Mouse (Mus musculus) spleen, adult 2 months (tissue): ENCODE results near the gene Neu3. TPM values are rescaled to one million over a fixed set of nuclear protein-coding genes. Genes with fewer than 3 reads are reported as not detected.

Experiments
- DNase-seq, 2 experiments: peaks; one replicate each; pipeline versions ENCODE4 v3.0.0 to v3.0.0-alpha.2; 2012 to 2021; ENCODE audit warnings: low spot score in 2 of 2, low read depth in 1 of 2
- H3K27ac ChIP-seq: fragments of 200-500 bp; 2 replicates; pipeline ENCODE4 v1.5.1; 2012; ENCODE audit warnings: low read length, inconsistent platforms; ENCODE audit not compliant: insufficient read depth
- H3K27me3 ChIP-seq: fragments of 200-500 bp; 2 replicates; pipeline ENCODE4 v1.6.1; 2012; ENCODE audit warnings: mild to moderate bottlenecking, moderate library complexity, low read length, inconsistent platforms; ENCODE audit not compliant: control insufficient read depth, insufficient read depth
- H3K36me3 ChIP-seq: fragments of 200-500 bp; 2 replicates; pipeline ENCODE4 v1.6.1; 2012; ENCODE audit warnings: mild to moderate bottlenecking, low read length, inconsistent platforms; ENCODE audit not compliant: control insufficient read depth, insufficient read depth
- H3K4me1 ChIP-seq: fragments of 200-500 bp; 2 replicates; pipeline ENCODE4 v1.6.1; 2011; ENCODE audit warnings: inconsistent platforms; ENCODE audit not compliant: control insufficient read depth, insufficient read depth, insufficient read length
- H3K4me3 ChIP-seq: fragments of 200-500 bp; 2 replicates; pipeline ENCODE4 v1.5.1; 2011; ENCODE audit warnings: mild to moderate bottlenecking, inconsistent platforms; ENCODE audit not compliant: insufficient read depth, insufficient read length; ENCODE audit errors: extremely low read depth
- CTCF ChIP-seq: fragments of 200-500 bp; IDR thresholded peaks from 2 replicates; pipeline ENCODE4 v1.5.1; 2011; ENCODE audit warnings: mild to moderate bottlenecking, inconsistent platforms; ENCODE audit not compliant: insufficient read depth, insufficient read length, insufficient replicate concordance; ENCODE audit errors: extremely low read depth
- POLR2A ChIP-seq: fragments of 200-500 bp; IDR thresholded peaks from 2 replicates; pipeline ENCODE4 v1.6.1; 2011; ENCODE audit warnings: low read depth, low read length, inconsistent platforms
- WGBS: fragments of 180-500 bp; shearing (Covaris S2); methylation state at CpG from one replicate; pipeline ENCODE4 v1.1.7; 2018; 5-methylcytosine and 5-hydroxymethylcytosine counted together
- polyA plus RNA-seq: library from polyadenylated mRNA; depleted of rRNA; stranded (reverse); fragments of >200 nt; gene quantifications from 2 replicates; pipeline ENCODE4 v1.2.3, GENCODE M21; 2012

The Neu3 gene
- polyA plus RNA-seq, 1 experiment, result 2.4 TPM

DNA sequence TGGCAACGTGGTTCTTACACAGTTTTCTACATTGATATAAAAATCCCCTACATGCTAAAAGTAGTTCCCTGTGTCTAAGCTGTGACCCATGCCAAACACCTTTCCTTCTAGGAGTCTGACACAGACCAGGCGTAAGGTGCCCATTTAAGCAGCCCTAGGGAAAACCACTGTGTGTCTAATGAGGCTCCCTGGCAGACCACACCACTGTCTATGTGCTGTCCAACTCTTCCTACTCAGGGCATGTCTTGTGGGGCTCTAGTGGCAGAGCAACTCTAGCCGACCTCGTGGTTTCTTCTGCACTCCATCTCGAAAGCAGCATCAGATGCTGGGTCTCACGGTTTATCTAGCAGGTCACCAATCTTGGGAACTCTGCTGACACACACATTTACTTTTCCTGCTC, 23.4 kb upstream of the Neu3 start:
- TF ChIP-seq POLR2A (no peak), CTCF (no peak)
- no peak overlapping the region for H3K4me3 ChIP-seq
- WGBS, result 63% methylated on average over 6 of the region's 6 CpGs
- no peaks in the 10 kb centered on the region for H3K27me3 ChIP-seq
- DNase-seq, result no peak
- H3K36me3 ChIP-seq, result peaks cover 13% of the 10 kb centered on the region
- no peak overlapping the region for H3K27ac ChIP-seq
- peaks cover 3% of the 10 kb centered on the region; the same call in 1 of the 2 replicates for H3K4me1 ChIP-seq

DNA sequence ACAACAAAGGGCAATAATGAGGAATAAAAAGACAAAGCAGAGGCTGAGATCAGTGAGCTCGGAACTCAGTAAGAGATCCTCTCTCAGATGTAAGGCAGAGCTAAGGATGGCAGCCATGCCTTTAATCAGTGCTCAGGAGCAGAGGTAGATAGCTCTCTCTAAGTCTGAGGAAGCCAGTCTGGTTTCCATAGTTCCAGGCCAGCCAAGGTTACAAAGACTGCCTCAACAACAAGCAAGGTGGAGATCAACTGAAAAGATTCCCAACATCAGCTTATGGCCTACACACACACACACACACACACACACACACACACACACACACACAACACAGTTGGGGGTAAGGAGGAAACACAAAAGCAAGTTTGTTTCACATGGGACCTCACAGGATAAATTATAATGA, 22.9 kb upstream of the Neu3 start:
- Histone ChIP-seq H3K27ac (no peak overlapping the region), H3K36me3 (peaks cover 17% of the 10 kb centered on the region), H3K4me1 (peaks cover 3% of the 10 kb centered on the region; the same call in 1 of the 2 replicates), H3K27me3 (no peaks in the 10 kb centered on the region), H3K4me3 (no peak overlapping the region)
- no peak for TF ChIP-seq CTCF
- no peak for TF ChIP-seq POLR2A
- no peak for DNase-seq
- 79% methylated on average over 1 of the region's 1 CpGs for WGBS

DNA sequence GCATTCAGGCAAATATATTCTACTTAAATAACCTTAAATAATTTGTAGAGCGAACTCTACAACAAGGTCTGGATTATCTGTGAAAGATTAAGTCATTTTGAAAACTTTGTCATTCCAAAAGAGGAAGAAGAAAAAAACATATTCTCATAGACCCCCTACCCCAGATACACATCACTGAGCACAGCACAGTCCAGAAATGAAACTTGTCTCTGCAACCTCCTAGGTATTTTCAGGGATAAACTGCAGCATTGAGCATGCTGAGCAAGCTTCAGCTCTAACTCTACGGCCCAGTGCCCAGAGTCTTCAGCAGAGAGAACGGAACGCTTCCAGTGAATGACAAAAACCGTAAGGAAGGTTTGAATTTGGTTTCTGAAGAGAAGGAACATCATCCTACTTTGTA, 22.3 kb upstream of the Neu3 start:
- Histone ChIP-seq H3K4me3 (no peak overlapping the region), H3K27me3 (no peaks in the 10 kb centered on the region), H3K36me3 (peaks cover 19% of the 10 kb centered on the region), H3K27ac (no peak overlapping the region), H3K4me1 (peaks cover 3% of the 10 kb centered on the region; the same call in 1 of the 2 replicates)
- no peak for DNase-seq
- WGBS, result 88% methylated on average over 5 of the region's 5 CpGs
- TF ChIP-seq POLR2A (no peak), CTCF (no peak)

DNA sequence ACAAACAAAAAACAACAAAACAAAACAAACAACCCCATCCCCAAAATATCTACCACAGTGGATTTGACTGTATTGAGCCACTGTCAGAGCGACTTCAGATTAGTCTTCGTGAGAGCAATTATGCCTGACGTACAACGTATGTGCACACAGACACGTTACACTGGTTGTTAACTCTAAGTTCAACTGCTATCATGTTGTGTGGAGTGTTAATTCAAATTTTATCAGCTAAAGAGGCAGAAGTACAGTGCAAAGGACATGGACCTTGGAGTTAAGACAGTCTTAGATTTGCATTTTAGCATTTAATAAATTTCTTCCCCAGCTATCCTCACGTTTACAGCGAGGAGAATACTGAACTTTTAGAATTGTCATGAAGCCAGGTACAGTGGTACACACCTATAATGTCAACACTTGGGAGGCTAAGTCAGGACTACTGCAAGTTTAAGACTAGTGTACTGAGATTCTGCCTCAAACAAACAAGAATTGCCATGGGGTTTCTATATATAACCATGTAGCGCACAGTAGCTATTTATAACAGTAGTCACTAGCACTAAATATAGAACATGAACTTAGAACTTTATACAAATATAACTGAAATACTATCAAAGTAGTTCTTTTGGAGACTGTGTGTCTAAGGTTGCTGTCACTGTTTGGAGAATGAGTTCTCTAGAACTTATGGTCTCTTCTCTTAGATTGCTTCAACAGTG, 17.5 kb upstream of the Neu3 start:
- 92% methylated on average over 8 of the region's 8 CpGs for WGBS
- no peaks in the 10 kb centered on the region for H3K27me3 ChIP-seq
- no peak overlapping the region for H3K4me3 ChIP-seq
- no peak overlapping the region for H3K27ac ChIP-seq
- TF ChIP-seq CTCF (no peak), POLR2A (no peak)
- no peak for DNase-seq
- H3K4me1 ChIP-seq, result no peaks in the 10 kb centered on the region
- peaks cover 34% of the 10 kb centered on the region for H3K36me3 ChIP-seq

DNA sequence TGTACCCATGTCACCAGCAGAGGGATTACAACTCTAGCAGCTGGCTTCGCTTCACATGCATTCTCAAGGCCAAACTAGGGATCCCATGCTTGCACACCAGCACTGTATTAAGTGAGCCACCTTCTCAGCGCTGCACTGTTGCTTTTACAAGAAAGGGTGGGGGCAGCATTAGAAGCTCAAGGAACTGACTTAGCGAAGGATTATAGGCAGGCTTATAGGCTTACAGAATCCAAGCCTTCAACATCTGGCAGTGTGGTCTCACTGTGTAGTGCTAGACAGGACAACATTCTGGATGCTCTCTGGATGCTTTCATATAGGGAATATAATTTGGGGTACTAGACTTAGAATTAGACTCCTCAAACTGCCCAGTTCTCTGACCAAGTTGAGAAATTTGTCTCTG, 10.0 kb upstream of the Neu3 start:
- H3K4me3 ChIP-seq, result no peak overlapping the region
- 94% methylated on average over 3 of the region's 3 CpGs for WGBS

DNA sequence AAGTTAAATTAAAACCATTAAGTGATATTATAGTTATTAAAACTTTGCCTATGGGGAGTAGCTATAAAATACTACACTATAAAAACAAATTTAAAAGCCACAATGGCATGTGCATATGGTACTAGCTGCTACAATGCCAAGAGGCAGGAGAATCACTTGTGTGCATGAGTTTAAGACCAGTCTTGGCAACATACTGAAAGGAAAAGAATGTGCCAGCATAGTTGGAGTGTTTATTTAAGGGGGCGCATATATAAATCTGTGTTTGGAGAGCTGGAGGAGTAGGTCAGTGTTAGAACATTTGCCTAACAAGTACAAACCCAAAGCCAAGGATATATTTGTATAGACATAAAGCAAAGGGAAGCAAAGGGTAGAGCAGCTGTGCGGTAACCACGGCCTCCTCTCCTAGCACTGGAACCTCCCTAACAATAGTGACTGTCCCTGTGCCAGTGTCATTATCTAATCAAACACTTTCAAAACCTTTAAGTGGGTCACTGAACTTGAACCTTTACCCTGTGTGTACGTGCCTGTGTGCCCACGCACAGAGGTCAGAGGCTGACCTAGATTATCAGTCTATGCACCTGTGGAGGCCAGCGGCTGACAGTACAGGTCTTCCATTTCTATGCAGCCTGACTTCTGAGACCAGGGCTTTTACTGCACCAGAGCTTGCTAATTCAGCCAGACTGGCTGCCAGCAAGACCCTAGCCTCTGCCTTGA, 9.3 kb upstream of the Neu3 start:
- 87% methylated on average over 6 of the region's 6 CpGs for WGBS
- no peak for TF ChIP-seq POLR2A
- TF ChIP-seq CTCF, result no peak
- Histone ChIP-seq H3K36me3 (peaks cover 20% of the 10 kb centered on the region), H3K4me1 (no peaks in the 10 kb centered on the region), H3K27me3 (no peaks in the 10 kb centered on the region), H3K4me3 (no peak overlapping the region), H3K27ac (no peak overlapping the region)
- DNase-seq, result no peak

More for the DNA sequence above, 10.0 kb upstream of the Neu3 start:
- H3K36me3 ChIP-seq, result peaks cover 25% of the 10 kb centered on the region
- H3K27ac ChIP-seq, result no peak overlapping the region
- H3K4me1 ChIP-seq, result no peaks in the 10 kb centered on the region
- TF ChIP-seq CTCF, result no peak
- TF ChIP-seq POLR2A, result no peak
- no peaks in the 10 kb centered on the region for H3K27me3 ChIP-seq
- DNase-seq, result no peak

DNA sequence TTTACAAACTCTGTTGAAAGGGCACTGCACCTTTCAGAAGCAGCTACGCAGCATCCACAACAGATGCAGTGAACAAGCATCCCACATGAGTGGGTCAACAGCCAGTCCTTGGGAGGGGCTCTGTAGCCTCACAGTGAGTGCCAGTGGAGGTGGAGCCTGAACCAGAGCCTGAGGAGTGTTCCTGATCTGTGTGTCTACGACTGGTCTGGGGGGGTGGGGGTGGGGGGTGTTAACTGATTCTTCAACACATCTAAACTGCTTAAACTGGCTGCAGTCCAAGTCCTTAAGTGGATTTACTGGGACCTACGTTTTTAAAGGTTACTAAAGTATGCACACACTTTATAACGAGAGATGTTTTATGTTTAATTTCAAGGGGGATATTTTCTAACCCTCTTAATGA, 8.6 kb upstream of the Neu3 start:
- Histone ChIP-seq H3K27me3 (no peaks in the 10 kb centered on the region), H3K4me1 (no peaks in the 10 kb centered on the region), H3K4me3 (no peak overlapping the region), H3K27ac (no peak overlapping the region), H3K36me3 (peaks cover 18% of the 10 kb centered on the region)
- TF ChIP-seq POLR2A (no peak), CTCF (no peak)
- no peak for DNase-seq
- WGBS, result 70% methylated on average over 4 of the region's 4 CpGs
